Mouse (Mus musculus) left cerebral cortex, adult 9 months (tissue): ENCODE measurements around the gene Pbx1.
A peak's percentile ranks its signal among the peaks of the same experiment; 100 is the strongest.

ENCODE experiments used
- DNase-seq, 2 experiments: peaks; one replicate each; pipeline ENCODE4 v3.0.0; 2022; ENCODE audit warnings: low spot score in 2 of 2

The Pbx1 gene

GRCm38 (mm10) chr1:168344262-168344661, 87.8 kb downstream of the Pbx1 start:
- no peak for DNase-seq

- DNase-seq, result peak in 1 of 2 experiments; percentile 25
These were observed 89.8 kb downstream of the Pbx1 start for GRCm38 (mm10) chr1:168342269-168342668.

- no peak for DNase-seq
These were observed 90.2 kb downstream of the Pbx1 start for GRCm38 (mm10) chr1:168341863-168342262.

- no peak for DNase-seq
These were observed 90.7 kb downstream of the Pbx1 start for GRCm38 (mm10) chr1:168341368-168341767.

- peak in 1 of 2 experiments; percentile 30 for DNase-seq
These were observed 95.7 kb downstream of the Pbx1 start for GRCm38 (mm10) chr1:168336238-168336818.

GRCm38 (mm10) chr1:168334831-168335574, 97.1 kb downstream of the Pbx1 start:
- DNase-seq, result no peak

GRCm38 (mm10) chr1:168332056-168332455, 100.0 kb downstream of the Pbx1 start:
- no peak for DNase-seq

- DNase-seq, result peak in 1 of 2 experiments; percentile 26
These were observed 103.8 kb downstream of the Pbx1 start for GRCm38 (mm10) chr1:168328236-168328605.

GRCm38 (mm10) chr1:168327405-168328235, 104.5 kb downstream of the Pbx1 start:
- DNase-seq, result no peak

- peak in 1 of 2 experiments; percentile 28 for DNase-seq
These were observed 106.3 kb downstream of the Pbx1 start for GRCm38 (mm10) chr1:168325786-168326185.

GRCm38 (mm10) chr1:168324306-168325085, 107.6 kb downstream of the Pbx1 start:
- no peak for DNase-seq

GRCm38 (mm10) chr1:168323436-168324108, 108.5 kb downstream of the Pbx1 start:
- no peak for DNase-seq

- DNase-seq, result peak in 1 of 2 experiments; percentile 37
These were observed 109.2 kb downstream of the Pbx1 start for GRCm38 (mm10) chr1:168322892-168323291.

- DNase-seq, result no peak
These were observed 112.4 kb downstream of the Pbx1 start for GRCm38 (mm10) chr1:168319695-168320094.

GRCm38 (mm10) chr1:168318899-168319469, 113.1 kb downstream of the Pbx1 start:
- DNase-seq, result no peak

- DNase-seq, result no peak
These were observed 118.3 kb downstream of the Pbx1 start for GRCm38 (mm10) chr1:168313772-168314171.

GRCm38 (mm10) chr1:168312710-168313447, 119.2 kb downstream of the Pbx1 start:
- no peak for DNase-seq

- no peak for DNase-seq
These were observed 123.0 kb downstream of the Pbx1 start for GRCm38 (mm10) chr1:168309101-168309521.

- no peak for DNase-seq
These were observed 124.5 kb downstream of the Pbx1 start for GRCm38 (mm10) chr1:168307275-168308182.
